Mouse (Mus musculus) layer of hippocampus, postnatal 36 days (tissue): Measurements from ENCODE around the gene Hs3st5. TPM values are rescaled to one million over a fixed set of nuclear protein-coding genes. Genes with fewer than 3 reads are reported as not detected.
A peak's percentile ranks its signal among the peaks of the same experiment; 100 is the strongest.

Experiments used
- DNase-seq, 2 experiments: peaks; one replicate each; pipeline ENCODE4 v3.0.0; 2022
- total RNA-seq, 2 experiments: library from RNA; stranded (reverse); gene quantifications; 2 replicates each; pipeline ENCODE4 v1.2.3; 2021

Gene Hs3st5
- total RNA-seq, 2 experiments from 2014 or later: 1.5 to 2.0 TPM

DNA sequence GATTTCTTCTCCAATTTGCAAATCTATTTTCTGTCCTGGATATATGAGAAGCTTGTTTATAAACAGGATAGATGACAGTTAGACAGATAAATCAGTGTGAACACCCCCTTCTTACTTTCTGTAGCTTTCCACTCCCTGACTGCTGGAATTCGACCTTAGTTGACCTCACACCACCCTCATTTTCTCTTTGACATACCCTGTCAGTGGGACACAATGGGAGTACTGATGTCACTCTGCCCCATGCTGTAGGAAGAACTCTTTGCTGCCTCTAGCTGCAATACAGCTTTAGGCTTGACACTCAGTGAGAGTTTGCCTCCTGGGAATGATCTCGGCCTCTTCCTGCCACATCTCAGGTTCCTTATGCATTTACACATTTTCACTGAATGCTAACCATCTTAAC, 297.1 kb downstream of the Hs3st5 start:
- DNase-seq: no peak

DNA sequence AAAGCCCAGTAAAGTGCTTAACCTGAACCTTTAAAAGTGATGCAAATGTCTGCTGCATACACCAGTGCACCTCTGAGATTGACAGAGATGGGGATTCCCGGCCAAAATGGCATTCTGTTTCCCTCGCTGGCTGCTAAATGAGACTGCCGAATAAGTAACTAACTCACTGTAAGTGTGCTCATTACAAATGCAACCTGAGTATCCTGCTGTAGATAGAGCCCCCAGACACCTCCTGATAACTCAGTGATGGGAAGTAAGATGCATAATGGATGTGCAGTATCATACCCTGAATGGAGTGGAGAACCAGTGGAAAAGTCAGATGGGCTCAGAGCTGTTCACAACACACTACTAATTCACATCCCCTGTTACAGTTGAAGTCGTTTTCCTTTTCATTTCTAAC, 298.7 kb downstream of the Hs3st5 start:
- no peak for DNase-seq

DNA sequence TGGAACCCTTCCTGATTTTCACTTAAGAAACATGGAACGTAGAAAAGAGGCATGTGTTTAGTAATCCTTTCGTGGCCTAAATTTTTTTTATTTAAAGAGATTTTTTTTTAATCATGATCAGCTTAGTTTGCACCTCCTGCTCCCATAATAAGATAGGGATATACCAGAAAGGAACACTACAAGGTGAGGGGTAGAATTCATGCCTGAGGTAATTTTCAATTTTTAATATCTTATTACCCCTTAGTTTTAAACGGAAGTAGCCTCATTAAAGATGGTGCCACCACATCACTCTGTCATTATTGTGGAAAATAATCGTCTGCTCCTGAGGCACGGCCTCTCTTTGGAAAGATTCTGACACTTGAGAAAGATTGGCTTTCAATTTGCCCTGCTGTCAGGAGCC, 299.2 kb downstream of the Hs3st5 start:
- no peak for DNase-seq

- DNase-seq: no peak
These were observed 300.4 kb downstream of the Hs3st5 start for GRCm38 (mm10) chr10:36807007-36807406.

GRCm38 (mm10) chr10:36818867-36819266, 312.3 kb downstream of the Hs3st5 start:
- DNase-seq: no peak

DNA sequence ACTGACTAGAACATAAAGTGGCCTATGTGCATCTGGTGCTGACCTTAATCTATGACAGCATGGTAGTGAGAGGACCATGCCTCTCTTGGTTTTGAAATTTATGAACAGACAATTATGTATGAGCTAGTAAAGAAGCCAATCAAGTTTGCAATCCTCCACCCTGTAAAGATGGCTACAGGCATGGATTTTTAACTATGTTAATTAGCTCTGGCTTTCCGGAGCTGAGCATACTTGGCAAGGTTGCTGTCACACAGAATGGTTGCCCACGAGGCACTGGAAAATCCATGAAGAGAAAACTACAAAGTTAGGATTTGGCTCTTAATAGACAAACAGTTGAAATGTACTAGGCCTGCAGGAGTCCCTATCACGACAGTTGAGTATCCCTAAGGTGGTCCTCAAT, 322.5 kb downstream of the Hs3st5 start:
- DNase-seq: no peak

DNA sequence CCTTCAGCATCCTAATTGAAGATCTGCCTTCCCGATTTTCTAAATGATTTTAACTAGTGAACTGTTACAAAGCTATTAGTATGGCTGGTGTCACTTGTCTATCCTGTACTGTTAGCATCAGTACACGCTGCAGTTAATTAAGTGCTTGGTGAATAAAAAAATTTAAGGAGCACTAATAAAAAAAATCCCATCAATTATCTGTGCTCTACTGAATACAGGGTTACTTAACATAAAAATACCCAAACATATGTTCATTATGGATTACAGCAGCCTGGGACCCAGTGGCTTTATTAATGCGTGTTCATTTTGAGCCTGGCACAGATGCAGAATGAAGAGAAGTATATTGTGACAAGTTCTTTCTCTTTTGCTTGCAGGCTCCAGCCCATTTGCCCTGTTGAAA, 325.6 kb downstream of the Hs3st5 start:
- no peak for DNase-seq

DNA sequence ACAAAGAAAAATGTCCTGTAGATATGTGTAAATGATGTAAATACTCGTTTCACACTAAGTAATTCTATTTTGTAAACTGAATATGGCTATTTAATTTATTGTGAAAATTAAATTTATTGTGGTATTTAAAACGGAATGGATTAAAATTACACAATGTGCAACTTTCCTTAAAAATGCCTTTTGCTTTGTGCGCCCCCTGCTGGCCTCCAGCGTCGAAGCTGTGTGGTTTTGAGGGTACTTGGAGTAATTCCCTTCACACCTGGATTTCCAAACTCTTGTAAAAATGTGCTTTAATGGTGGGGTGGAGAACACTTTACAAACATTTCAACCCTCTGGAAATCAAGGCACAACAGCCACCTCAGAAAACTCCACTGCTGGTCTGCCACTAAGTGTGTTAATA, 327.6 kb downstream of the Hs3st5 start:
- peak; percentile 11 to 24 for DNase-seq

- no peak for DNase-seq
These were observed 329.4 kb downstream of the Hs3st5 start for GRCm38 (mm10) chr10:36835836-36836516.

- no peak for DNase-seq
These were observed 343.6 kb downstream of the Hs3st5 start for GRCm38 (mm10) chr10:36850231-36850630.

GRCm38 (mm10) chr10:36862127-36862895, 355.7 kb downstream of the Hs3st5 start:
- no peak for DNase-seq
